Mouse (Mus musculus) right cerebral cortex, postnatal 25 days (tissue): ENCODE results near the gene Cfap61.

Source experiments
- DNase-seq: peaks from one replicate; pipeline ENCODE4 v3.0.0; 2022

The Cfap61 gene

GRCm38 (mm10) chr2:146098853-146099717 is 164.5 kb downstream of the Cfap61 start:
- DNase-seq: no peak

DNA sequence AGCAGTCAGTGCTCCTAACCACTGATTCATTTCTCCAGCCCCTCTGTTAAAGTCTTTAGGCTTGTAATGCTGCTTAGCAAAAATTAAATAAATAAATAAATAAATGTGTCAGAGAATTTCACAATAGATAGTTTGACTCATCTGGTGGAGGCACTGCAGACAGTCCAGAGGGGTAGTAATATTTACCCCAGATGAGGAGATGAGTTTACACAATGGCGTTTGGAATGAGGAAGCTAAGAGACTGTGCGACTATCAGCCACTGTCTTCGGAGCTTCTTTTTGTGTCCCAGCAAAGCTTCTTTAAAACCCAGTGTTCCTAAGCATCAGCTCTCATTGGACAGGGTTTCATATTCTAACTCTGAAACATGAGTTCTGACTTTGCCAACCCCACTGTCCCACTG is 165.3 kb downstream of the Cfap61 start:
- DNase-seq: no peak

DNA sequence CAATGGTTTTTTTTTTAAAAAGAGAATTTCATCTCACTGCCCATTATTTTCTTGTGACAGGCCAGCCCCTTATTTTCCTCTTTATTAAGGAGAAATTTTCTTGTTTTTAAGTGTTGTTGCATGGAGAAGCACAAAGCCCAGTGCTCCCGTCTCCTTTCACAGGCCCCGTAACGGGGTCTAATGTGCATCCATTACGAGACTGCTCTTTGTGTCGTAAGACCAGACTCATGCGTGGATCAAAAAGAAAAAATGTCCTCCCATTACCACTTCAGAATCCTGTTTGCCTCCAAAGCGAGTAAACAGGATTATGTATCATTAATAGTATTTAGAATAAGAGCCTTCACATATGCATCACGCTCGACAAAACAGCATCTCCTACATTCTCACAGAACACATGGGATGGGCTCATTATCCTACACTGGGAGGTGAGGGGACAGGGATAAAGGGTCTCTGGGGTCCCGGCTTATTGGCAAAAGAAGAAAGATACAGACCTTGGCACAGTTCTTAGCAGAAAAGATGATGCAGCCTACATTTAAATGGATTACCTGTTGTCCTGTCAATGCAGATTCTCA is 166.0 kb downstream of the Cfap61 start:
- no peak for DNase-seq

DNA sequence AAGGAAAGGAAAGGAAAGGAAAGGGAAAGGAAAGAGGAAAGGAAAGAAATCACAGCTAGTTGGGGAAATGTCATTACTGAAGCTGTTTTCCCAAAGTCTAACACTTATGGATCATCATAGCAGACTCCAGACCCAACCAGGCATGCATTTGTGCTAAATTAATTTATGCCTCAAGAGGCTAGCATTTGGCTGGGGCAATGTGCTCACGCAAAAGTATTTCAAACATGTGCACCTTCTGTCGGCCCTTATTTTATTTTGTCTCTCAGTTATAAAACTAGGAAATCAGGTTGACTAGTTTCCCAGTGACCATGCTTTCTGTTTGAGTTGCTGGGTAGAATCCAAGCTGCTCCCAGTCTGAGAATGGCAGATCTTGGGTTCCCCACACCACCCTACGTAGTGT is 168.0 kb downstream of the Cfap61 start:
- no peak for DNase-seq

- DNase-seq: no peak
These were observed 170.8 kb downstream of the Cfap61 start for GRCm38 (mm10) chr2:146105341-146105740.

- DNase-seq: no peak
These were observed 173.4 kb downstream of the Cfap61 start for GRCm38 (mm10) chr2:146107980-146108379.

- DNase-seq: no peak
These were observed 175.3 kb downstream of the Cfap61 start for GRCm38 (mm10) chr2:146109921-146110320.

- no peak for DNase-seq
These were observed 181.7 kb downstream of the Cfap61 start for GRCm38 (mm10) chr2:146116282-146116681.

DNA sequence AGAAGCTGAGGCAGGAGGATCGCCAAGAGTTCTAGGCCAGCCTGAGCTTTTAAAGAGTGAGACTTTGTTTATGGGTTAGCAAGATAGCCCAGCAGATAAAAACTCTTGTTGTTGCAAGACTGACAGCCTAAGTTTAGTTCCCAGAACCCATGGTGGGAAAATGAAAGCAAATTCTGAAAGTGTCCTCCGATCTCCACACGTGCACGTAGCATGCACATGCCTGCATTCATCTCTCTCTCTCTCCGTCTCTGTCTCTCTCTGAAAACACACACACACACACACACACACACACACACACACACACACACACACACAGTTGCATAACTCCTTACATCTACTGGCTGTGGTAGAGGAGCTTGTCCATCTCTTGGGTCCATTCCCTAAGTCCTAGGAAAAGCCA is 182.1 kb downstream of the Cfap61 start:
- DNase-seq: no peak

- no peak for DNase-seq
These were observed 182.8 kb downstream of the Cfap61 start for GRCm38 (mm10) chr2:146117191-146117914.

DNA sequence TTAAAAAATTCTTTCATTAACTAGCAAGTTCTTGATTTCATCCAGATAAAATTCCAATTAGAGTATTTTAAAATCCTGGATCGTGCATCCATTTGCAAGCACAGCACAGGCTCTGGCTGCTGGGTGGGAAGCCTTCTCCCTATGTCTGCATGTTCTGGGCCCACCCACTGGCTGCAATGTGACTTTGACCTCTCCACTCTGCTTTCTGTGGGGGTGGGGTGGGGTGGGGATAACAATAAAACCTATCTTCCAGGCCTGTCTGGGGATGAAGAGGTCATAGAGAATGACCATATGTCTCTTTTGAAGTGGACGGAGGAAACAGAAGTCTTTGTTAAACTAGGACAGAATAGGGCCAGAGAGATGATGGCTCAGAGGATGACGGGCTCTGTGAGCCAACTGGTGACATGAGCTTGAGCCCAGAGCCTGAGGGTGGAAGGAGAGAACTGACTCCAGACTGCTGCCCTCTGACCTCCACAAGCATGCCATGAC is 183.4 kb downstream of the Cfap61 start:
- DNase-seq: no peak

- DNase-seq: no peak
These were observed 187.0 kb downstream of the Cfap61 start for GRCm38 (mm10) chr2:146121551-146121950.

DNA sequence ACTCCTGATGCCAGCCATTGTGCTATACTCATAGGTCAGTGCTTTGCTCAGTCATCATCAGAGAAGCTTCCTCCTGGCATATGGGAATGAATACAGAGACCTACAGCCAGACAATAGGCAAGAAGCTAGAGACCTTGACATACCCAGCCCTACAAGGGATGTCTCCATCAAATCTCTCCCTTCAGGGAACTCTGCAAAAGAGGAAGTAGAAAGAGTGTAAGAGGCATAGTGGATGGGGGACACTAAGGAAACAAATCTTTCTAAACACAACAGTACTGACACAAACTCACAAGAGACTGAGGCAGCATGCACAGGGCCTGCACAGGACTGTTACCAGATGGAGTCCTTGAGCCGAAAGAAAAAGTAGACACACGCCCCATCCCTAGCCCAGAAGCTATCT is 190.5 kb downstream of the Cfap61 start:
- DNase-seq: no peak

- no peak for DNase-seq
These were observed 194.0 kb downstream of the Cfap61 start for GRCm38 (mm10) chr2:146128622-146129021.

DNA sequence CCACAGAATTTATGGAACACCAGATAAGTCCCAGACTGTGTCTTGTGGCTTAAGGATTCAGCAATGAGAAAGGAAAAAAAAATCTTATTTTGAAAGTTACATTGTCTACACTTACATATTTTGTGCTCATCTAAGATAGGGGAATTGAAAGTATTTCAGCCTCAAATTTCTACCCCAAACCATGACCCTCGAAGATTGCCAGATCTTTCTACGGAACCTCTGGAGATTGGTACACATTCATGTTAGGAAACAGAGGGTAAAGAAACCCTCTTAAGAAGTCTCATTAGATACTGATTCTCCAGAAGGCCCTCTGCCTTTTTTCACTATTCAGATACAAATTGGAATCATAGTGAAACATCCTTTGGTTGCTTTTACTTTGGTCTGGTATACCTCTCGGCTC is 195.9 kb downstream of the Cfap61 start:
- no peak for DNase-seq

DNA sequence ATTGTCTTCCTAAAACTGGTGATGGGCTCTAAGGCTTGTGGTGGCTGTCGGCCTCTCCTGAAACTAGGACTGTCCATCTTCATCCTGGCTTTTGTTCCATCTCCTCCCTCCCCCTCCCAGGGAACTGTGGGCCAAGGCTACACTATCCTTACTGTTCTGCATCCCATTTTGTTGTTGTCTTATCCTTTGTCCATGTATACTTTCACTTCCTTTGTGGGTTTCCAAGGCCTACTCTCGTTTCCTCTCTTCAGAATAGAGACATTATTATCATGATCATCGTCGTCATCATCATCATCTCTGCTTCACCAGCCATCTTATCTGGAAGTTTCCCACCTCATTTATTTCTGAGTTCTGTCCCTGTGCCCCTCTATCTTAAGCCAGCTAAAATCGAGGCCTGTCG is 199.7 kb downstream of the Cfap61 start:
- no peak for DNase-seq

- DNase-seq: no peak
These were observed 206.1 kb downstream of the Cfap61 start for GRCm38 (mm10) chr2:146140711-146141110.

DNA sequence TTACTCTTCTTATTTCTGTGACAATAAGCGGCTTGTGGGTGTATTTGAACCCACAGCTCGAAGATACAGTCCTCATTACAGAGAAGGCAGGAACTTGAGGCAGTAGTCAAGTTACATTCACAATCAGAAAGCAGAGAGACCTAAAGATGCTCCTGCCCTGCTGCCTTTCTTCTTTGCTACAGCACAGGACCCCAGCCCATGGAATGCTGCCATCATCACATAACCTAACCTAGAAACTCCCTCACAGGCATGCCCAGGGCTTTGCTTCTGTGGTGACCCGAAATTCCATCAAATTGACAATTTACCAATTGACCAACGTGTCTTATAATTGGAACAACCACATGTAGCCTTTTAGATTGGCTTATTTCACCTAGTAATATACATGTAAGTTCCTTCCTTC is 212.7 kb downstream of the Cfap61 start:
- DNase-seq: no peak

GRCm38 (mm10) chr2:146147801-146148200 is 213.2 kb downstream of the Cfap61 start:
- DNase-seq: no peak

GRCm38 (mm10) chr2:146149206-146149974 is 214.8 kb downstream of the Cfap61 start:
- no peak for DNase-seq

DNA sequence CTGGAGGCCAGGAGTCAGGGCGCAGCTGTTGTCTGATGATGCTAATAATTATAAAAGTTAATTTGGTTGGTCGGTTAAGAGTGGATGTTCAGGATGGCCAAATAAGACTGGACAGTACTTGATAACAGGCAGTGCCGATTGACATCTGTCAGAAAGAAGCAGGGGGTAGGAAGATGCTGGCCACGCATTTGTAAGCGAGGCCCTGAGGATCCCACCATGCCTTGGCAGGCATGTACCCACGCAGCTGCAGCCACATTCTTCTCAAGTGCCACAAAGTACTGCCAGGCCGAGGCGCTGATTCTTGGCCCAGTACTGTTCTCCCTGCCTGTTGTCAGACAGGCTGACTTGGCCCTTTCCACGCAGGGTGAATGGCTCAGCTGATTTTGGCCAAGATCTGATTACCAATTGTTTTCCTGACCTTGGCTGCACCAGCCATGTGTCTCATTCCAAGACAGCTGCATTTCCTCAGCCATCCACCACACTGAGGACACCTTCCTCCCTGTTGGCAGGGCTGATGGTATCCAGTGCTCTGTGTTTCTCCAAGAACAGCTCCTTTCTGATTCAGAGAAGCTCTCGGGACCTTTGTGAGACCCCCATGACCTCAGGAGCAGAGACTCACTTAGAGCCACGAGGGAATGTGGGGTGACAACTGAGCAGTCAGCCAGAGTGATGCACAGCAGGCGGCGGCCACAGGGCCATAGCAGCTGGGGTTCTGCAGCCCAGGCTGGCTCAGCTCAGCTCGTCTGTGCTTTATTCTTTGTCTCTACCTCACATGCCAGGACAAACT is 233.6 kb downstream of the Cfap61 start:
- DNase-seq: no peak

DNA sequence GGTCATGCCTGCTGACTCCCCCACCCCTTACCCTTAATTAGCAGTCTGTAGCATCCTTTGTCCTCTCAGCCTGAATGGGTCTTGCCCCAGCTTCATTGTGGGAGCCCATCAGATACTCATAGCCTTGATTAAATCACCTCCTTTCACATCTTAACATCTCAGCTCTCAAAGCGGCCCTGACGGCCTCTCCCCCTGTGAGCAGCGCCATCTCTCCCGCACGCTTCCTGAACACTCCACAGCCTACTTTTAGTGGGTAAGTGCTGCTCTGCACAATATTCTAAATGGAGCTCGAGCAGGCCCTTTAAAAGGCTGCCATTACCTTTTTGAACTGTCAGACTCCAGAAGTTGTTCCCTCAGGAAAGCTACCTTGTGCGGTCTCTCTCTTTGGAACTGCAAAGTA is 234.9 kb downstream of the Cfap61 start:
- DNase-seq: no peak
